In genomic region chr4:150031234-150031890, GRCm38 (mm10) we compare ENCODE assay signal across 8 mouse cellular contexts. TPM values are rescaled to one million over a fixed set of nuclear protein-coding genes. Genes with fewer than 3 reads are reported as not detected.
A peak's percentile ranks its signal among the peaks of the same experiment; 100 is the strongest.
DNase-seq lines count a peak whose midpoint lies in the region; ATAC-seq and TF ChIP-seq lines count a peak whose summit lies in the region.

No protein-coding gene starts in this region.

- intact Hi-C loops in heart, postnatal 10 days (cut with DNase I): no loop called here

- DNase-seq in heart, adult 11 months: peak; percentile 94
- no peak for DNase-seq in heart, postnatal 10 days
- peak; percentile 74 for DNase-seq in cerebellum, adult 11 months
- peak; percentile 54 for DNase-seq in kidney, postnatal 14 days
- no peak for DNase-seq in thymus, postnatal 0 days (ENCODE audit: low spot score)

- no peaks in the 10 kb centered on the region for H3K79me2 ChIP-seq in myocyte (ENCODE audit: control insufficient read depth, insufficient read depth)

- H3K4me3 ChIP-seq in heart, embryonic 13.5 days: peak overlapping the region; percentile 62
- peak overlapping the region; percentile 19 for H3K4me3 ChIP-seq in myocyte

- no peaks in the 10 kb centered on the region for H3K9me3 ChIP-seq in heart, embryonic 13.5 days

- peaks cover 94% of the 10 kb centered on the region for H3K27me3 ChIP-seq in heart, embryonic 13.5 days (replicated peaks)
- H3K27me3 ChIP-seq in myocyte (ENCODE audit: control insufficient read depth, insufficient read depth, insufficient read length): peaks cover 47% of the 10 kb centered on the region

- WGBS in heart, embryonic 13.5 days: 29% methylated on average over 14 of the region's 14 CpGs

- peak overlapping the region; percentile 76 for H3K9ac ChIP-seq in heart, embryonic 13.5 days

- no peak for TF ChIP-seq POLR2A in myocyte (IDR thresholded peaks at IDR 0.05; ENCODE audit: insufficient read length, low read depth)

- no peak for ATAC-seq in heart, embryonic 13.5 days (ENCODE audit: extremely low read depth, insufficient number of reproducible peaks, low FRiP score, low TSS enrichment)
- no peak for ATAC-seq in megakaryocyte-erythroid progenitor cell, adult 5-6 weeks (replicated peaks; ENCODE audit: low FRiP score, low TSS enrichment, poor library complexity, severe bottlenecking)

- no peak overlapping the region for H3K27ac ChIP-seq in heart, embryonic 13.5 days (replicated peaks)

- H3K36me3 ChIP-seq in heart, embryonic 13.5 days: no peaks in the 10 kb centered on the region
- H3K36me3 ChIP-seq in myocyte (ENCODE audit: control insufficient read depth, insufficient read depth): no peaks in the 10 kb centered on the region

- H3K4me2 ChIP-seq in heart, embryonic 13.5 days: peak overlapping the region; percentile 92
- peak overlapping the region; percentile 94 for H3K4me2 ChIP-seq in myocyte (ENCODE audit: low read depth)

- H3K4me1 ChIP-seq in heart, embryonic 13.5 days: peaks cover 38% of the 10 kb centered on the region

- H3ac ChIP-seq in myocyte (ENCODE audit: control insufficient read depth, insufficient read length): no peak overlapping the region

TF ChIP-seq in myocyte, 11 proteins besides CTCF, POLR2A, EP300 and RAD21:
- TF ChIP-seq TCF12 (IDR thresholded peaks at IDR 0.05; ENCODE audit: insufficient read depth, poor library complexity, severe bottlenecking) (no peak), MYOD1 (IDR thresholded peaks at IDR 0.05; ENCODE audit: control insufficient read depth in 1 of 3, insufficient read length in 2 of 3, low read depth in 2 of 3) (no peak), SRF (IDR thresholded peaks at IDR 0.05; ENCODE audit: control insufficient read depth, insufficient read length, low read depth) (no peak), POLR2AphosphoS2 (IDR thresholded peaks at IDR 0.05; ENCODE audit: insufficient read length, low read depth) (no peak), TCF3 (IDR thresholded peaks at IDR 0.05; ENCODE audit: insufficient read length, low read depth) (no peak), USF1 (IDR thresholded peaks at IDR 0.05; ENCODE audit: low read depth) (no peak), CEBPB (IDR thresholded peaks at IDR 0.05; ENCODE audit: insufficient read depth, poor library complexity, severe bottlenecking) (no peak), MYOG (IDR thresholded peaks at IDR 0.05; ENCODE audit: control insufficient read depth in 1 of 3, insufficient read depth in 1 of 3, insufficient read length in 2 of 3, low read depth in 2 of 3) (no peak), REST (IDR thresholded peaks at IDR 0.05; ENCODE audit: insufficient read depth, insufficient read length) (no peak), E2F4 (IDR thresholded peaks at IDR 0.05; ENCODE audit: insufficient read depth) (no peak), MAX (IDR thresholded peaks at IDR 0.05; ENCODE audit: low read depth) (no peak)

RNA-seq across cellular contexts. Expression of gene H6pd, which starts 22.5 kb away (rescaled TPM):
- total RNA-seq in heart, postnatal 10 days (2021): 10 to 100 TPM; 41.9 to 45.6 TPM
- polyA plus RNA-seq in heart, embryonic 13.5 days (2015; fragmentation: Nextera tagmentation; extraction: Ambion mirVana): 10.2 and 10.6 TPM in 2 replicates
- polyA plus RNA-seq in myocyte (2012; fragmentation: generic; extraction: Trizol): 21.8 TPM
- polyA plus RNA-seq in thymus, postnatal 0 days (2015; fragmentation: Nextera tagmentation; extraction: Ambion mirVana): 12.3 and 13.8 TPM in 2 replicates
- 12.9 and 16.8 TPM in 2 replicates for total RNA-seq in megakaryocyte-erythroid progenitor cell, adult 5-6 weeks (2014; fragmentation: Nextera tagmentation)
- 9.8 and 11.9 TPM in 2 replicates for total RNA-seq in megakaryocyte-erythroid progenitor cell, adult 5-6 weeks (2017)

RNA-seq across cellular contexts. Expression of gene Gpr157, which starts 55.8 kb away (rescaled TPM):
- total RNA-seq in heart, postnatal 10 days (2021): 10 to 100 TPM; 23.5 to 24.2 TPM
- polyA plus RNA-seq in heart, embryonic 13.5 days (2015; fragmentation: Nextera tagmentation; extraction: Ambion mirVana): 2.6 and 2.7 TPM in 2 replicates
- 1.6 TPM for polyA plus RNA-seq in myocyte (2012; fragmentation: generic; extraction: Trizol)
- 0.42 and 0.59 TPM in 2 replicates for polyA plus RNA-seq in thymus, postnatal 0 days (2015; fragmentation: Nextera tagmentation; extraction: Ambion mirVana)
- 0.33 and 1.0 TPM in 2 replicates for total RNA-seq in megakaryocyte-erythroid progenitor cell, adult 5-6 weeks (2014; fragmentation: Nextera tagmentation)
- total RNA-seq in megakaryocyte-erythroid progenitor cell, adult 5-6 weeks (2017): 0.33 and 0.99 TPM in 2 replicates

Comparison
In these comparisons a context has a peak if more than half of its experiments do, and no peak if none do; other contexts are left out.
1. DNase-seq: peak in heart, adult 11 months (single experiment), cerebellum, adult 11 months (single experiment) and kidney, postnatal 14 days (single experiment); none in heart, postnatal 10 days (0 of 2) and thymus, postnatal 0 days (single experiment).